ENCODE assay signal across 18 mouse cellular contexts in genomic region chr14:114255037-114255436, GRCm38 (mm10).
"Had no signal": no experiment of that assay in that cellular context is flagged by ENCODE, and none has a peak within 500 bp of the region (broad histone marks: within the 10 kb centered on the region; RNA-seq: fewer than 3 reads in every experiment).

No protein-coding gene starts in this region.

- H3K4me1 ChIP-seq: liver, embryonic 13.5 days; liver, embryonic 15.5 days; lung, embryonic 15.5 days; megakaryocyte, embryonic 14.5 days; neural tube, embryonic 12.5 days; stomach, embryonic 15.5 days had no signal

- H3K27me3 ChIP-seq: liver, embryonic 13.5 days; liver, embryonic 15.5 days; lung, embryonic 15.5 days; megakaryocyte, embryonic 14.5 days; neural tube, embryonic 12.5 days; stomach, embryonic 15.5 days had no signal

- DNase-seq: liver, embryonic 13.5 days; liver, postnatal 0 days; lung, adult 2 months; lung, postnatal 14 days; lung, postnatal 36 days; right cerebral cortex, postnatal 14 days; thymus, adult 2 months; thymus, postnatal 25 days; thymus, postnatal 4 days had no signal

- H3K4me2 ChIP-seq: liver, embryonic 11.5 days; liver, embryonic 13.5 days; liver, embryonic 15.5 days; lung, embryonic 15.5 days; neural tube, embryonic 12.5 days; stomach, embryonic 15.5 days had no signal

- H3K9ac ChIP-seq: liver, embryonic 13.5 days; liver, embryonic 15.5 days; liver, postnatal 0 days; lung, embryonic 15.5 days; neural tube, embryonic 12.5 days; stomach, embryonic 15.5 days had no signal

- H3K9me3 ChIP-seq: liver, embryonic 13.5 days; liver, embryonic 15.5 days; lung, embryonic 15.5 days; megakaryocyte, embryonic 14.5 days; neural tube, embryonic 12.5 days; stomach, embryonic 15.5 days had no signal

- H3K4me3 ChIP-seq: liver, embryonic 13.5 days; liver, embryonic 15.5 days; lung, embryonic 15.5 days; megakaryocyte, embryonic 14.5 days; neural tube, embryonic 12.5 days; stomach, embryonic 15.5 days had no signal

- H3K36me3 ChIP-seq: liver, embryonic 13.5 days; liver, embryonic 15.5 days; lung, embryonic 15.5 days; neural tube, embryonic 12.5 days; stomach, embryonic 15.5 days had no signal

- ATAC-seq: liver, postnatal 0 days; lung, postnatal 0 days had no signal

- H3K27ac ChIP-seq: liver, embryonic 13.5 days; liver, embryonic 15.5 days; lung, embryonic 15.5 days; macrophage; neural tube, embryonic 12.5 days; stomach, embryonic 15.5 days; stomach, postnatal 0 days had no signal
